Mouse (Mus musculus) lung, embryonic 14.5 days (tissue): ENCODE data around the gene Pml. TPM values are rescaled to one million over a fixed set of nuclear protein-coding genes. Genes with fewer than 3 reads are reported as not detected.
A peak's percentile ranks its signal among the peaks of the same experiment; 100 is the strongest.

ENCODE experiments used
- ATAC-seq: fragments of 200-750 bp; cut with Nextera tagmentation; 2 replicates; pipeline ENCODE4 v1.8.0; 2017; ENCODE audit warnings: mild to moderate bottlenecking, moderate TSS enrichment, moderate library complexity; ENCODE audit not compliant: insufficient read depth
- DNase-seq: peaks from one replicate; pipeline ENCODE4 v3.0.0-alpha.2; 2015
- H3K27ac ChIP-seq: fragments of 300-500 bp; sonication (generic); 2 replicates; pipeline ENCODE4 v1.5.1; 2014; ENCODE audit warnings: low read depth, mild to moderate bottlenecking, moderate library complexity
- H3K27me3 ChIP-seq: fragments of 300-500 bp; sonication (generic); 2 replicates; pipeline ENCODE4 v1.6.1; 2014; ENCODE audit warnings: low read length, control low read depth; ENCODE audit not compliant: insufficient read depth
- H3K36me3 ChIP-seq: fragments of 300-500 bp; sonication (generic); 2 replicates; pipeline ENCODE4 v1.6.1; 2014; ENCODE audit warnings: control low read depth; ENCODE audit not compliant: insufficient read depth
- H3K4me1 ChIP-seq: fragments of 300-500 bp; sonication (generic); 2 replicates; pipeline ENCODE4 v1.6.1; 2014; ENCODE audit warnings: antibody characterized with exemption, control low read depth; ENCODE audit not compliant: insufficient read depth
- H3K4me2 ChIP-seq: fragments of 300-500 bp; sonication (generic); 2 replicates; pipeline ENCODE4 v1.6.1; 2014; ENCODE audit warnings: mild to moderate bottlenecking
- H3K4me3 ChIP-seq: fragments of 300-500 bp; sonication (generic); 2 replicates; pipeline ENCODE4 v1.5.1; 2014; ENCODE audit warnings: low read depth, low read length
- H3K9ac ChIP-seq: fragments of 300-500 bp; sonication (generic); 2 replicates; pipeline ENCODE4 v1.6.1; 2014
- H3K9me3 ChIP-seq: fragments of 300-500 bp; sonication (generic); 2 replicates; pipeline ENCODE4 v1.6.1; 2016; ENCODE audit warnings: low read depth, low read length, control low read depth
- CTCF ChIP-seq: IDR thresholded peaks from 2 replicates; pipeline ENCODE4 v1.5.1; 2016; ENCODE audit warnings: antibody characterized with exemption, low read depth
- WGBS: fragments of 180-500 bp; shearing (Covaris S2); extraction: QIAGEN DNeasy Blood & Tissue Kit; methylation state at CpG from one replicate; pipeline ENCODE4 v1.1.7; 2014; 5-methylcytosine and 5-hydroxymethylcytosine counted together
- polyA plus RNA-seq: library from polyadenylated mRNA; unstranded; fragments of >200 nt; fragmentation: Nextera tagmentation; extraction: Ambion mirVana; gene quantifications from 2 replicates; pipeline ENCODE4 v1.2.1, GENCODE M21; 2014

Pml gene
- polyA plus RNA-seq = 21.4 and 23.2 TPM in 2 replicates

DNA sequence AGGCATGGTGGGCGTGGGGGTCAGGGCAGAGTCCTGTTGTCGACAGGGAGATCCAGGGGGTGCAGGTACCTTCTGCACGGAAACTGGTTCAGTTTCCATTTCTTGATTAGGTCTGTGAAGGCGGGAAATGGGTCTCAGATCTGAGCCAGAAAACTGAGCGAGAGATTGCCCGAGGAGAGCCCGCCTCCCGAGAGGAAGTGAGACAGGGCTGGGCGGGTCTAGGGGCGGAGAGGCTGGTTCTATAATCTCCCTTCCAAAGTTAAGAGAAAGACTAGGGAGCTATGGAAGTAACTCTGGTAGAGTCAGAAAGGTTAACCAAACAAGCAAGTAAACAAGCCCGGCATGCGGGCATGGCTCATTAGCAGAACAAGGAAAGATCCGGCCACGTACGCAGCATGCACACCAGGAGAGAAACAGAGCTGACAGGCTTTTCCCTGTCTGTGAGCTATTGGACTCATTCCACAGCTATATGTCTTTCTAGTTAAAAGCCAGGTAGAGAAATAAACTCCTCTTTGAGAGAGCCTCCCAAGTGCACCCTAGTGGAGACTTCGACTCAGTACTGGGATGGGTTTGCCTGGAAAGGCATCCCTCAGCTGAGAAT is at the start of gene Pml:
Gene Pml, minus strand, starts transcription at position 195 of the 601 bp plus-strand sequence.
- Histone ChIP-seq H3K36me3 (peaks cover 12% of the 10 kb centered on the region), H3K4me1 (peaks cover 12% of the 10 kb centered on the region), H3K4me3 (peak within 1 kb of the TSS; percentile 46), H3K9me3 (no peaks in the 10 kb centered on the region), H3K27me3 (no peaks in the 10 kb centered on the region), H3K27ac (peak within 1 kb of the TSS; percentile 87), H3K9ac (peak within 1 kb of the TSS; percentile 59), H3K4me2 (peak within 1 kb of the TSS; percentile 67)
- DNase-seq (peak; percentile 87), ATAC-seq (peak; percentile 41; the same call in 1 of the 2 replicates)
- peak; percentile 37 for TF ChIP-seq CTCF
- WGBS = 0% methylated on average over 16 of the region's 16 CpGs

DNA sequence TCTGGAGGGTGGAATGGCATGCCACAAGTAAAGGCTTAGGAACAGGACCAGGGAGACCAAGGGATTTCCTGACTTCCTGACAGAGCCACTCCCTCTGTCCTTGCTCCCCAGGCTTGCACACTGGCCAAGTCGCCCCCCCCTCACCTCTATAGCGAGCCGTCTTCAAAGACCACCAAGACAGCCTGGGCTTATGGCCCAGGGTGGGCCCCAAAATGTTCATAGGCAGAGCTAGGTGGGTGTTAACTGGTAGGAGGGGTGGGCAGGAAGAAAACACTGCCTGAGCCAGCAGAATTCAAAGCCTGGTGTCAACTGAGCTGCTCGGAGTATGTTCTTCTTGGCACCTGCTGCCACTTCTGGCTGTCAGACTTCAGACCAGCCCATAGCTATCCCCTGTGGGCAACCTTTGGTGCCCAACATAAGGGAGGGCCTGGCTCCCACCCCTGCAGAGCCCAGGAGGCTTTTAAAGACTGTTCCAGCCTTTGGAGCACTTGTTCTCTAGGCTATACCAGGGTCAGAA is 48.4 kb upstream of the Pml start:
- no peak overlapping the region for H3K4me2 ChIP-seq
- H3K4me3 ChIP-seq = no peak overlapping the region
- WGBS = 55% methylated on average over 4 of the region's 4 CpGs
- ATAC-seq = no peak
- no peaks in the 10 kb centered on the region for H3K36me3 ChIP-seq
- no peak for TF ChIP-seq CTCF
- DNase-seq = no peak
- H3K9me3 ChIP-seq = no peaks in the 10 kb centered on the region
- H3K27ac ChIP-seq = peak overlapping the region; percentile 58; the same call in 1 of the 2 replicates
- H3K4me1 ChIP-seq = peaks cover 17% of the 10 kb centered on the region
- no peaks in the 10 kb centered on the region for H3K27me3 ChIP-seq
- no peak overlapping the region for H3K9ac ChIP-seq

DNA sequence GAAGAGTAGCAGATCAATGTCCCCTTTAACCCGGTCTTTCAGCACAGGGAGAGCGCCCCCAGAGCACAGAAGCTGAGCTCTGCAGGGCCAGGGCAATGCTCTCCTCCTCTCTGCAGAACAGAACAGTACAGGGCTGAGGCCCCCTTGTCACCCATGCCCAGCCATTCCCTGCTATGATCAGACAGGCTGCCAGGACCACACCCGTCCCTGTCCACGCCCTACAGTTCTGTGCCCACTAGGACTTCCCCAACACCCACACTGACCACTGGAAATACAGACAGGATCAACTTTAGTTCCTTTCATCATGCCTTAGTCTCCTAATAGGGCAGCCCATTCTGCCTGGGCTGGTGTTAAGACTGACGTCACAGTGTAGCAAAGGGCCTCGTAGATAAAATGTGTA is 47.5 kb upstream of the Pml start:
- Histone ChIP-seq H3K36me3 (no peaks in the 10 kb centered on the region), H3K27ac (no peak overlapping the region), H3K4me3 (no peak overlapping the region), H3K4me2 (no peak overlapping the region), H3K9me3 (no peaks in the 10 kb centered on the region), H3K4me1 (peaks cover 15% of the 10 kb centered on the region), H3K27me3 (no peaks in the 10 kb centered on the region), H3K9ac (no peak overlapping the region)
- no peak for DNase-seq
- WGBS = 64% methylated on average over 6 of the region's 6 CpGs
- ATAC-seq = no peak
- TF ChIP-seq CTCF = no peak

DNA sequence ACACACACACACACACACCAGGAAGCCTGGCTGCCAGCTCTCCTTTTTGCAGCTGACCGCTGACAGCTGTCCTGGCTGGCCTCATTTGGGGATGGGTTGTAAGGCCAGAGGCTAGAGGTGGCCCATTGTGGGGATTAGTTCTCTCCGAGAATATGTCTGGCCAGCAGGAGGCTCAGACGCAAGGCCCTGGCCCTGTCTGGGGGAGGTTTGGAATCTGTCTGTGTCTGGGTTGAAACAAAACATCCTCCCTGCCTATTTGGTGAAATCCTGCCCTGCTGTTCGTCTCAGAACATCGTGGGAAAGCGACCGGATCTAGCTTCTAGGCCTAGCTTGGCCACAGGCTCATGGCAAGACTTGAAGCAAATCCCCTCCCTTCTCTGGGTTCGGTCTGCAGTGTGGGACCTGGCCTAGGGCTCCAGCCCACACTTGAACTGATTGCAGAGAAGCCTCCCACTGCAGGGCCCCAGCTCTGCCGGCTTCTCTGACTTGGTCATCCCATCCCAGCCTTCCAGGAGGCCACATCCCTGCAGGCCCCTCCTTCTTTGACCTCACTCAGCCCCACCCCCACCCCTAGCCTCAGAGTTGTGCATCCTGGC is 46.3 kb upstream of the Pml start:
- H3K4me3 ChIP-seq = no peak overlapping the region
- H3K36me3 ChIP-seq = no peaks in the 10 kb centered on the region
- H3K27me3 ChIP-seq = no peaks in the 10 kb centered on the region
- no peak overlapping the region for H3K4me2 ChIP-seq
- H3K4me1 ChIP-seq = peaks cover 15% of the 10 kb centered on the region
- peak overlapping the region; percentile 87 for H3K27ac ChIP-seq
- H3K9me3 ChIP-seq = no peaks in the 10 kb centered on the region
- ATAC-seq (peak; percentile 71), DNase-seq (peak; percentile 74)
- WGBS = 26% methylated on average over 9 of the region's 9 CpGs
- H3K9ac ChIP-seq = no peak overlapping the region
- TF ChIP-seq CTCF = peak; percentile 51

DNA sequence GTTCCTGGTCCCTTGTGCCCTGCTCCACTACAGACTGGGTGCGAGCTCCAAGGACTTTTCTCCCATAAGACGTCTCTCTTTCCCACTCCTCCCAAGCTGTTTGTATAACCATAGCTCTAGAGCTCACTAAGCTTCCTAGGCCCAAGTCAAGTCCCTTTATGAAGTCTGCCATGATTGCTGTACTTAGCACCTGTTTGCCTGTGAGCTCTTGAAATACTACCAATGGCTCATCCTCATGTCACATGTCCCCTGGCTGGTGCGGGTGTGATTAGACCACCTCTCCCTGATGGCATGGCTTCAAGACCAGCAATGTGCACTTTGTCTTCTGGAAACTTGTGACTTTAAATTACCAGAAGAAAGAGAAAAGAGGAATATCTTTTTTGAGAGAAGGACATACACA is 45.8 kb upstream of the Pml start:
- peak overlapping the region; percentile 87 for H3K27ac ChIP-seq

GRCm38 (mm10) chr9:58294527-58294926 is 44.9 kb upstream of the Pml start:
- no peak overlapping the region for H3K4me2 ChIP-seq
- ATAC-seq = no peak

More for the DNA sequence above, 45.8 kb upstream of the Pml start:
- TF ChIP-seq CTCF = no peak
- H3K4me1 ChIP-seq = peaks cover 15% of the 10 kb centered on the region
- DNase-seq (no peak), ATAC-seq (no peak)
- no peaks in the 10 kb centered on the region for H3K27me3 ChIP-seq
- no peak overlapping the region for H3K4me3 ChIP-seq
- H3K4me2 ChIP-seq = no peak overlapping the region
- no peak overlapping the region for H3K9ac ChIP-seq
- H3K9me3 ChIP-seq = no peaks in the 10 kb centered on the region
- WGBS = 71% methylated on average over 3 of the region's 3 CpGs
- no peaks in the 10 kb centered on the region for H3K36me3 ChIP-seq

GRCm38 (mm10) chr9:58289901-58290300 is 40.3 kb upstream of the Pml start:
- H3K36me3 ChIP-seq = no peaks in the 10 kb centered on the region
- no peak overlapping the region for H3K4me2 ChIP-seq
- H3K4me1 ChIP-seq = no peaks in the 10 kb centered on the region
- no peak overlapping the region for H3K4me3 ChIP-seq
- H3K9ac ChIP-seq = no peak overlapping the region
- H3K27ac ChIP-seq = no peak overlapping the region
- H3K9me3 ChIP-seq = no peaks in the 10 kb centered on the region
- WGBS = 73% methylated on average over 2 of the region's 2 CpGs
- no peak for TF ChIP-seq CTCF
- no peak for DNase-seq
- no peak for ATAC-seq
- no peaks in the 10 kb centered on the region for H3K27me3 ChIP-seq

More at GRCm38 (mm10) chr9:58294527-58294926, 44.9 kb upstream of the Pml start:
- Histone ChIP-seq H3K27me3 (no peaks in the 10 kb centered on the region), H3K9ac (no peak overlapping the region), H3K36me3 (no peaks in the 10 kb centered on the region), H3K9me3 (no peaks in the 10 kb centered on the region), H3K27ac (no peak overlapping the region), H3K4me1 (peaks cover 11% of the 10 kb centered on the region; the same call in 1 of the 2 replicates), H3K4me3 (no peak overlapping the region)
- no peak for DNase-seq
- WGBS = 47% methylated on average over 7 of the region's 7 CpGs
- no peak for TF ChIP-seq CTCF
